Mouse (Mus musculus) heart, embryonic 12.5 days (tissue): Measurements from ENCODE around the gene Git2. TPM values are rescaled to one million over a fixed set of nuclear protein-coding genes. Genes with fewer than 3 reads are reported as not detected.

Experiments used
- ATAC-seq: fragments of 200-750 bp; cut with Nextera tagmentation; 2 replicates; pipeline ENCODE4 v1.8.0; 2017; ENCODE audit warnings: moderate TSS enrichment, moderate library complexity; ENCODE audit not compliant: insufficient number of reproducible peaks, low FRiP score
- H3K27ac ChIP-seq: fragments of 300-500 bp; sonication (generic); 2 replicates; pipeline ENCODE4 v1.5.1; 2016; ENCODE audit warnings: mild to moderate bottlenecking, moderate library complexity; ENCODE audit not compliant: poor library complexity, severe bottlenecking
- H3K27me3 ChIP-seq: fragments of 300-500 bp; sonication (generic); replicated peaks from 2 replicates; pipeline ENCODE4 v1.6.1; 2016; ENCODE audit warnings: mild to moderate bottlenecking, moderate library complexity
- H3K36me3 ChIP-seq: fragments of 300-500 bp; sonication (generic); 2 replicates; pipeline ENCODE4 v1.6.1; 2016; ENCODE audit warnings: mild to moderate bottlenecking, moderate library complexity
- H3K4me1 ChIP-seq: fragments of 300-500 bp; sonication (generic); replicated peaks from 2 replicates; pipeline ENCODE4 v1.6.1; 2016; ENCODE audit warnings: mild to moderate bottlenecking
- H3K4me2 ChIP-seq: fragments of 300-500 bp; sonication (generic); 2 replicates; pipeline ENCODE4 v1.6.1; 2016; ENCODE audit warnings: mild to moderate bottlenecking, moderate library complexity
- H3K4me3 ChIP-seq: fragments of 300-500 bp; sonication (generic); 2 replicates; pipeline ENCODE4 v1.5.1; 2016; ENCODE audit warnings: mild to moderate bottlenecking
- H3K9ac ChIP-seq: fragments of 300-500 bp; sonication (generic); 2 replicates; pipeline ENCODE4 v1.6.1; 2016; ENCODE audit warnings: mild to moderate bottlenecking, moderate library complexity
- H3K9me3 ChIP-seq: fragments of 300-500 bp; sonication (generic); replicated peaks from 2 replicates; pipeline ENCODE4 v1.6.1; 2016; ENCODE audit warnings: mild to moderate bottlenecking, moderate library complexity
- WGBS: fragments of 180-500 bp; shearing (Covaris S2); methylation state at CpG from one replicate; pipeline ENCODE4 v1.1.7; 2016; 5-methylcytosine and 5-hydroxymethylcytosine counted together
- polyA plus RNA-seq: library from polyadenylated mRNA; unstranded; fragments of >200 nt; fragmentation: Nextera tagmentation; extraction: Ambion mirVana; gene quantifications from 2 replicates; pipeline ENCODE4 v1.2.1, GENCODE M21; 2016

Gene Git2
- polyA plus RNA-seq = 33.6 and 36.4 TPM in 2 replicates

GRCm38 (mm10) chr5:114775056-114775979, at the start of gene Git2:
Gene Git2, minus strand, starts transcription at chr5:114775517.
- 2% methylated on average over 63 of the region's 63 CpGs for WGBS
- H3K9ac ChIP-seq = peak within 1 kb of the TSS; percentile 98
- H3K9me3 ChIP-seq = no peaks in the 10 kb centered on the region
- H3K4me2 ChIP-seq = peak within 1 kb of the TSS; percentile 89
- H3K4me1 ChIP-seq = peaks cover 37% of the 10 kb centered on the region
- no peaks in the 10 kb centered on the region for H3K36me3 ChIP-seq
- peak within 1 kb of the TSS; percentile 93 for H3K4me3 ChIP-seq
- no peak; the same call in 1 of the 2 replicates for ATAC-seq
- H3K27ac ChIP-seq = peak within 1 kb of the TSS; percentile 86
- no peaks in the 10 kb centered on the region for H3K27me3 ChIP-seq

- Histone ChIP-seq H3K4me2 (peak overlapping the region; percentile 88; the same call in 1 of the 2 replicates), H3K27me3 (no peaks in the 10 kb centered on the region), H3K9me3 (0 out of 2 replicates have a peak, but pooled peaks cover 11% of the 10 kb centered on the region), H3K36me3 (peaks cover 18% of the 10 kb centered on the region), H3K4me3 (no peak overlapping the region), H3K27ac (no peak overlapping the region), H3K9ac (no peak overlapping the region), H3K4me1 (peaks cover 4% of the 10 kb centered on the region)
- whole genome bisulfite sequencing = 15% methylated on average over 9 of the region's 9 CpGs
- no peak for ATAC-seq
These were observed 48.9 kb upstream of the Git2 start for GRCm38 (mm10) chr5:114824197-114824596.

GRCm38 (mm10) chr5:114822796-114823688, 47.7 kb upstream of the Git2 start, which contains the start of gene 1500011B03Rik:
Gene 1500011B03Rik, minus strand, starts transcription at chr5:114823468.
- H3K4me2 ChIP-seq = peak within 1 kb of the TSS; percentile 88
- WGBS = 8% methylated on average over 53 of the region's 53 CpGs
- H3K4me3 ChIP-seq = peak within 1 kb of the TSS; percentile 97
- peaks cover 18% of the 10 kb centered on the region for H3K36me3 ChIP-seq
- H3K9me3 ChIP-seq = 0 out of 2 replicates have a peak, but pooled peaks cover 11% of the 10 kb centered on the region
- peak within 1 kb of the TSS; percentile 68 for H3K27ac ChIP-seq
- H3K4me1 ChIP-seq = peaks cover 4% of the 10 kb centered on the region
- peak; percentile 84 for ATAC-seq
- peak within 1 kb of the TSS; percentile 85 for H3K9ac ChIP-seq
- H3K27me3 ChIP-seq = no peaks in the 10 kb centered on the region

GRCm38 (mm10) chr5:114818124-114818523, 42.8 kb upstream of the Git2 start:
- ATAC-seq = no peak; the same call in 1 of the 2 replicates
- 68% methylated on average over 11 of the region's 11 CpGs for WGBS
- Histone ChIP-seq H3K9me3 (0 out of 2 replicates have a peak, but pooled peaks cover 11% of the 10 kb centered on the region), H3K9ac (no peak overlapping the region), H3K27ac (no peak overlapping the region), H3K4me3 (no peak overlapping the region), H3K36me3 (peaks cover 18% of the 10 kb centered on the region), H3K4me2 (no peak overlapping the region), H3K4me1 (no peaks in the 10 kb centered on the region), H3K27me3 (no peaks in the 10 kb centered on the region)

- H3K9me3 ChIP-seq = 0 out of 2 replicates have a peak, but pooled peaks cover 2% of the 10 kb centered on the region
- peaks cover 9% of the 10 kb centered on the region; the same call in 1 of the 2 replicates for H3K4me1 ChIP-seq
- H3K4me2 ChIP-seq = no peak overlapping the region
- peaks cover 10% of the 10 kb centered on the region; the same call in 1 of the 2 replicates for H3K36me3 ChIP-seq
- 72% methylated on average over 6 of the region's 6 CpGs for WGBS
- H3K4me3 ChIP-seq = no peak overlapping the region
- no peak for ATAC-seq
- no peak overlapping the region for H3K9ac ChIP-seq
- no peaks in the 10 kb centered on the region for H3K27me3 ChIP-seq
- no peak overlapping the region for H3K27ac ChIP-seq
These were observed 41.3 kb upstream of the Git2 start for GRCm38 (mm10) chr5:114816599-114816998.

GRCm38 (mm10) chr5:114813525-114814181, 38.3 kb upstream of the Git2 start:
- Histone ChIP-seq H3K4me3 (peak overlapping the region; percentile 81), H3K36me3 (peaks cover 6% of the 10 kb centered on the region), H3K9me3 (no peaks in the 10 kb centered on the region), H3K4me2 (peak overlapping the region; percentile 77), H3K4me1 (peaks cover 10% of the 10 kb centered on the region), H3K27ac (peak overlapping the region; percentile 50), H3K27me3 (no peaks in the 10 kb centered on the region), H3K9ac (peak overlapping the region; percentile 83)
- ATAC-seq = peak; percentile 94
- under 1% methylated on average over 49 of the region's 50 CpGs for WGBS

GRCm38 (mm10) chr5:114809826-114810225, 34.5 kb upstream of the Git2 start:
- no peak for ATAC-seq
- Histone ChIP-seq H3K36me3 (peaks cover 17% of the 10 kb centered on the region), H3K9me3 (no peaks in the 10 kb centered on the region), H3K27me3 (no peaks in the 10 kb centered on the region), H3K4me1 (peaks cover 41% of the 10 kb centered on the region), H3K4me3 (no peak overlapping the region), H3K27ac (no peak overlapping the region), H3K9ac (no peak overlapping the region), H3K4me2 (no peak overlapping the region)
- 86% methylated on average over 5 of the region's 5 CpGs for WGBS

- Histone ChIP-seq H3K4me1 (peaks cover 41% of the 10 kb centered on the region), H3K27ac (no peak overlapping the region), H3K4me2 (no peak overlapping the region), H3K4me3 (no peak overlapping the region), H3K9me3 (no peaks in the 10 kb centered on the region), H3K27me3 (no peaks in the 10 kb centered on the region), H3K9ac (no peak overlapping the region), H3K36me3 (peaks cover 23% of the 10 kb centered on the region)
- 77% methylated on average over 10 of the region's 10 CpGs for WGBS
- ATAC-seq = no peak
These were observed 34.0 kb upstream of the Git2 start for GRCm38 (mm10) chr5:114809181-114809756.

GRCm38 (mm10) chr5:114808385-114808784, 33.1 kb upstream of the Git2 start:
- no peaks in the 10 kb centered on the region for H3K9me3 ChIP-seq
- peaks cover 32% of the 10 kb centered on the region for H3K36me3 ChIP-seq
- H3K27ac ChIP-seq = no peak overlapping the region
- 73% methylated on average over 8 of the region's 8 CpGs for WGBS
- peaks cover 41% of the 10 kb centered on the region for H3K4me1 ChIP-seq
- ATAC-seq = no peak
- no peaks in the 10 kb centered on the region for H3K27me3 ChIP-seq
- no peak overlapping the region for H3K4me2 ChIP-seq
- no peak overlapping the region for H3K9ac ChIP-seq
- H3K4me3 ChIP-seq = no peak overlapping the region

GRCm38 (mm10) chr5:114807893-114808292, 32.6 kb upstream of the Git2 start:
- H3K9ac ChIP-seq = no peak overlapping the region
- H3K4me3 ChIP-seq = no peak overlapping the region
- H3K4me1 ChIP-seq = peaks cover 41% of the 10 kb centered on the region
- no peak for ATAC-seq
- no peaks in the 10 kb centered on the region for H3K9me3 ChIP-seq
- no peaks in the 10 kb centered on the region for H3K27me3 ChIP-seq
- no peak overlapping the region for H3K4me2 ChIP-seq
- WGBS = 71% methylated on average over 6 of the region's 6 CpGs
- peak overlapping the region; percentile 81 for H3K27ac ChIP-seq
- H3K36me3 ChIP-seq = peaks cover 37% of the 10 kb centered on the region
